Mouse (Mus musculus): ENCODE measurements around the gene Fbxo10. TPM values are rescaled to one million over a fixed set of nuclear protein-coding genes. Genes with fewer than 3 reads are reported as not detected.

Fbxo10 gene
- total RNA-seq (2023) = 3.8 TPM

GRCm38 (mm10) chr4:45084021-45084894 is at the start of gene Fbxo10:
Gene Fbxo10 (minus strand): TSS chr4:45084604.

DNA sequence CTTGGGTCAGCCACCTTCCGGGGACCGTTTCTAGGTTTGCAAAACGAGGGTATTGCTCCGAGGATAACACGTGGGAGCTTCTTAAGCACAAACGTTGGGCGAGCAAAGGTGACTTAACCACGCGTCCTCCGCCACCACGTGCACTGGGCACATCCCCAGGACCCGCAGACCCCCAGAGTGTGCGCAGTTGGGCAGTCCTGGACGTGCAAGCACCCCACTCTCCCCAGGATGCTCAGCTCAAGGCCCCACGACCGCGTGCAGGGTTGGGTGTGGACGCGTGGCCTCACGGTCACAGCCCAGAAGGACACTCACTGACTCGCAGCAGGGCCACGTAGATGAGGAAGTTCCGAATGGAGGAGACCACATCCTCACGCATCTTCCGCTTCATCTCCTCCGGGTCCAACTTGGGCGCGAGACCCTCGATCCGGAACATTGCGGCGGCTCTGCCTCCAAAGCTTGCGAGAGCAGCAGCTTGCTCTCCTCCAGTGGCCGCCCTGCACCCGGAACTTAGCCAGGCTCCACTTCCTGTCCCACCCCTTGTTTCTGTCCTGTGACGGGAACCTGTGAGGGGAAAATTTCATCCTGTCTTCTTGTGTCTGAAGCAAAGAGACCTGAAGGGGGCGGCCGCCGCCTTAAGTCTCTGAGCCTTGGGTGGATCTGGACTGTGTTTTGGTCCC is 23.3 kb upstream of the Fbxo10 start, which contains the start of gene Tomm5:
Tomm5 (minus strand) TSS at position 514 of the 677 bp plus-strand sequence.

GRCm38 (mm10) chr4:45018452-45018980 is 65.9 kb downstream of the Fbxo10 start, which contains the start of gene Polr1e:
Gene Polr1e (plus strand): TSS chr4:45018583.

DNA sequence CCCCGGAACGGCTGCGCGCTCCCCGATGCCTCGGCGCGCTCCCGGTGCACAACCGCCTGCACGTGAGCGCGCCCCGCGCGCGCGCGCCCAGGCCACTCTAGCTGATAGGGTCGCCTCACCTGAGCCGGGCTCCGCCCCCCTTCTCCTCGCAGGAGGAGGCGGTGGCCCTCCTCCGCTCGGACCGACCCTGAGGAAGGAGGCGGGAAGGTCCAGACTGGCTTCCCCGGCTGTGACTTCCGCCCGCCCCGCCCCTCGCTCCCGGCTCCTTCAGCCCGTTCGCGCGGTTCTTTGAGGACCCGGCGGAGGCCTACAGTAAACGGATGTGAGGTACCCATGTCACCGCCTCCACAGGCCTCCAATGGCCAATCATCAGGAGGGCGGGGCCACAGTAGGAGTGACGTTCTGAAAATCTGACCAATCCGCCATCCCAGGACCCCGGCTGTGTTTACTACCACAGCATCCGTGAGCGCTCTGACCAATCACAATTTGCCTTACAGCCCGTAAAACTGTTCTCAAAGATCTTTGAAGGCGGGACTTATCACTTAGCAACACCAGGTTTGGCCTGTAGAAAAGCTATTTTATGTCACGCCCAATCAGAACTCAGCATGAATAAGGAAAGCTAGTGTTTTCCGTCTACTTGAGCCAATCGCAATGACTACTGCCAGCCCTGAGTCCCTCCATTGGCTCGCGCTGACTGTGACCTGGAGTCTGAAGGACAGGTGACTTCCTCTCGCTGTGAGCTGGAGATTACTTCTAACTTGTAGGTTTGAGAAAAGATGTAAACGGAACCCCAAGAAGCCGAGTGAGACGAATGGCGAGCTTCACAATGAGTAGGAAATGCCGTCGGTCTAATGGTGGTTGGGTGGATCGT is 72.1 kb downstream of the Fbxo10 start, which contains the start of gene Zbtb5:
Zbtb5 (minus strand) TSS at position 308 of the 871 bp plus-strand sequence.

Other genes with a start within 250 kb of the Fbxo10 start
- 11.5 TPM for gene Grhpr, start 103.2 kb downstream of the Fbxo10 start, total RNA-seq (2023)
- 11.0 TPM for gene Zbtb5, start 72.2 kb downstream of the Fbxo10 start, total RNA-seq (2023)
- 26.2 TPM for gene Polr1e, start 66.0 kb downstream of the Fbxo10 start, total RNA-seq (2023)
- gene Tomm5, start 23.5 kb upstream of the Fbxo10 start, total RNA-seq (2023) = 41.2 TPM
- gene Frmpd1, start 100.3 kb upstream of the Fbxo10 start, total RNA-seq (2023) = 2.1 TPM
- 9.3 TPM for gene Trmt10b, start 212.5 kb upstream of the Fbxo10 start, total RNA-seq (2023)